In the genomic region with DNA sequence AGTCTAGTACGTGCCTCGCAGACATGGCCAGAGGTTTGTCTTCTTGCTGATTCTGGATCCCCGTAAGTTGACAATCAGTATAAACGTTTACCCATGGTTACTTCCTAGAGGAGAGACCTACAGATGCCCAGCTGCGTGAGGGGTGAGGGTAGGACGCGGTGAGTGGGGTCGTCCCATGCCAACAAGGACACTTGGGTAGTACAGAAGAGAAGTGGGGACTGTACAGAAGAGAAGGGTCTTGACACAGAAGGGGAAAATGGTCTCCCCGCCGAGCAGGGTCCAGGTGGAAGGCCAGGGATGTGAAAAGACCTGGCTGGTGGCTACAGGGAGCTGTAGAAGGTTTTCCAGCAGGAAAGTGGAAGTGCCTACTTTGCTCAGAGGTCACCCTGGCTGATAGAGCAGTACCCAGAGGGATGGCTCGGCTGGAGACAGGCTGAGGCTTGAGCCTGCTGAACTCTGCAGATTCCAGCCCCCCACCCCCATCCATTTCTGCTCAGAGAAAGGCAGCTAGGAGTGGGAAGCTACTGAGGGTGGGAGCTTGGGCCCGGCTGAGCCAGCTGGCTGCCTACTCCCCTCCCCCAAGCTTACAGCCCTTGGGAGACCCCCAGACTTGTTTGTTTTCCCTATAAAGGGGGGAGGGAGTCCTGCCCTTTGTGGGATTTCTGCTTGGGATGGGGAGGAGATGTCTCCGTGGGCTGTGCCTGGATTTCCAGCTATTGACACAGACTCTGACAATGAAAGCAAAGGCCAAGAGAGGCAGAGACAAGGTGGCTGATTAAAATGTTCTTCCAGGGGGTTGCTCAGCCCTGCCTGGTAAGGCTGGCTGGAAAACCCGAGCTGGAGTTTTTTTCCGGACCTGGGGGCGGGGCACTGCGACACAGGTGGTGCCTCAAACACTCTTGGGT, we compare ENCODE assay signal across 8 mouse cellular contexts. TPM values are rescaled to one million over a fixed set of nuclear protein-coding genes. Genes with fewer than 3 reads are reported as not detected.
DNase-seq lines count a peak whose midpoint lies in the region; ATAC-seq and TF ChIP-seq lines count a peak whose summit lies in the region.

No protein-coding gene starts in this region.

- peak overlapping the region; percentile 46; the same call in 1 of the 2 replicates for H3K9ac ChIP-seq in forebrain, embryonic 13.5 days
- H3K9ac ChIP-seq in kidney, embryonic 16.5 days (replicated peaks; ENCODE audit: low read length) = no peak overlapping the region; the same call in 1 of the 2 replicates
- 0 out of 2 replicates have a peak overlapping the region, but pooled peaks have one; percentile 30 for H3K9ac ChIP-seq in midbrain, postnatal 0 days (replicated peaks; ENCODE audit: low read length, poor library complexity, severe bottlenecking)

- no peak overlapping the region for H3K4me3 ChIP-seq in forebrain, embryonic 13.5 days
- H3K4me3 ChIP-seq in kidney, embryonic 16.5 days (ENCODE audit: low read length) = no peak overlapping the region
- no peak overlapping the region for H3K4me3 ChIP-seq in midbrain, postnatal 0 days (ENCODE audit: low read depth, low read length)

- TF ChIP-seq CTCF in midbrain, postnatal 0 days (IDR thresholded peaks at IDR 0.05) = no peak

- peak; percentile 92 for ATAC-seq in forebrain, embryonic 13.5 days
- peak; percentile 94 for ATAC-seq in kidney, embryonic 16.5 days (ENCODE audit: low FRiP score, low TSS enrichment)
- ATAC-seq in midbrain, postnatal 0 days (ENCODE audit: low FRiP score) = no peak

- H3K27ac ChIP-seq in forebrain, embryonic 13.5 days = peak overlapping the region; percentile 79
- peak overlapping the region; percentile 80 for H3K27ac ChIP-seq in kidney, embryonic 16.5 days (ENCODE audit: low read length)
- no peak overlapping the region for H3K27ac ChIP-seq in midbrain, postnatal 0 days (ENCODE audit: low read depth, low read length)

- no peaks in the 10 kb centered on the region for H3K36me3 ChIP-seq in forebrain, embryonic 13.5 days (ENCODE audit: poor library complexity, severe bottlenecking)
- no peaks in the 10 kb centered on the region for H3K36me3 ChIP-seq in kidney, embryonic 16.5 days (ENCODE audit: insufficient read depth, low read length)
- no peaks in the 10 kb centered on the region for H3K36me3 ChIP-seq in midbrain, postnatal 0 days (ENCODE audit: insufficient read depth, low read length)

- 0 out of 2 replicates have a peak, but pooled peaks cover 3% of the 10 kb centered on the region for H3K9me3 ChIP-seq in forebrain, embryonic 13.5 days (replicated peaks)
- peaks cover 4% of the 10 kb centered on the region; the same call in 1 of the 2 replicates for H3K9me3 ChIP-seq in kidney, embryonic 16.5 days (ENCODE audit: low read length)
- no peaks in the 10 kb centered on the region for H3K9me3 ChIP-seq in midbrain, postnatal 0 days (ENCODE audit: low read length)

- peak; percentile 43 for DNase-seq in ovary, postnatal 14 days (ENCODE audit: low spot score)
- no peak for DNase-seq in ovary, adult 18-20 months (ENCODE audit: low spot score)
- peak; percentile 59 for DNase-seq in midbrain, postnatal 0 days (ENCODE audit: low spot score)
- DNase-seq in left cerebral cortex, adult 9 months (ENCODE audit: low spot score in 2 of 2) = no peak
- DNase-seq in cerebellum, adult 9-11 months = no peak
- no peak for DNase-seq in layer of hippocampus, postnatal 14 days (ENCODE audit: low spot score in 2 of 2)

- peaks cover 52% of the 10 kb centered on the region for H3K27me3 ChIP-seq in forebrain, embryonic 13.5 days
- H3K27me3 ChIP-seq in kidney, embryonic 16.5 days (ENCODE audit: insufficient read depth, low read length) = peaks cover 21% of the 10 kb centered on the region; the same call in 1 of the 2 replicates
- peaks cover 11% of the 10 kb centered on the region for H3K27me3 ChIP-seq in midbrain, postnatal 0 days (ENCODE audit: insufficient read depth, low read length)

- peaks cover 48% of the 10 kb centered on the region for H3K4me1 ChIP-seq in forebrain, embryonic 13.5 days
- peaks cover 15% of the 10 kb centered on the region for H3K4me1 ChIP-seq in kidney, embryonic 16.5 days (ENCODE audit: insufficient read depth, low read length)
- H3K4me1 ChIP-seq in midbrain, postnatal 0 days (ENCODE audit: insufficient read depth, low read length) = peaks cover 8% of the 10 kb centered on the region; the same call in 1 of the 2 replicates

- peak overlapping the region; percentile 42 for H3K4me2 ChIP-seq in forebrain, embryonic 13.5 days
- peak overlapping the region; percentile 40 for H3K4me2 ChIP-seq in kidney, embryonic 16.5 days (replicated peaks; ENCODE audit: low read depth, low read length)
- H3K4me2 ChIP-seq in midbrain, postnatal 0 days (ENCODE audit: low read depth, low read length, poor library complexity, severe bottlenecking) = no peak overlapping the region

- WGBS in forebrain, embryonic 13.5 days = 17% methylated on average over 17 of the region's 17 CpGs
- 29% methylated on average over 17 of the region's 17 CpGs for WGBS in kidney, embryonic 16.5 days
- 30% methylated on average over 17 of the region's 17 CpGs for WGBS in midbrain, postnatal 0 days

RNA-seq across cellular contexts. Expression of a gene that starts 11.2 kb away (rescaled TPM):
- polyA plus RNA-seq in forebrain, embryonic 13.5 days (2015; fragmentation: Nextera tagmentation; extraction: Ambion mirVana) = 36.6 and 39.2 TPM in 2 replicates
- polyA plus RNA-seq in kidney, embryonic 16.5 days (2015; fragmentation: Nextera tagmentation; extraction: Ambion mirVana) = 26.0 and 30.8 TPM in 2 replicates
- total RNA-seq in midbrain, postnatal 0 days (2014; rRNA removed) = 82.2 and 94.9 TPM in 2 replicates
- polyA plus RNA-seq in midbrain, postnatal 0 days (2015; fragmentation: Nextera tagmentation; extraction: Ambion mirVana) = 20.2 and 21.8 TPM in 2 replicates
- 10 to 100 TPM; 73.5 to 77.2 TPM for total RNA-seq in layer of hippocampus, postnatal 14 days (2021)

Comparison
In these comparisons a context has a peak if more than half of its experiments do, and no peak if none do; other contexts are left out.
1. DNase-seq: peak in ovary, postnatal 14 days (single experiment) and midbrain, postnatal 0 days (single experiment); none in ovary, adult 18-20 months (single experiment), left cerebral cortex, adult 9 months (0 of 2), cerebellum, adult 9-11 months (single experiment) and layer of hippocampus, postnatal 14 days (0 of 2).